Mouse (Mus musculus): ENCODE data around the gene Tll1. TPM values are rescaled to one million over a fixed set of nuclear protein-coding genes. Genes with fewer than 3 reads are reported as not detected.
"Not testable (repeated sequence)": the region's sequence is repeated elsewhere in the genome, so short reads cannot be mapped to it uniquely, and the experiment has no call there.

Gene Tll1
- total RNA-seq, 2 experiments from 2014 or later, result not detected

DNA sequence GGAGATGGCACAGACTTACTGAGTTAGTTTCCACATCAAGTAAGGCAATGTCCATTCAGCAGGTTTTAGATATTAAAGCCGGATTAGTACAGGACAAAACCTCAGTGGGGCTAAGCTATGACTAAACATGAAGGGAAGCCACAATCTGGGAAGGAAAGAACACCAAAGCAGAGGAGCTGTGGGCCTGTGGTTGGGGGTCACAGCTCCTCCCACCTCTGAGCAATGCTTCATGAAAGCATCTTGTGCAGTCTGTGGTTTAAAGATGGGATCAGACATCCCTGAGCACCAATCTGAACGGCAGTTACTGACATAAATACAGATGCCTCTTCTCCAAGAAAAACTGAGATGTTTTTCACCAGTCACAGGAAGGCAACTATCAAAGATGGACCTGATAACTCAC, 132.7 kb downstream of the Tll1 start:
- no peak for ATAC-seq (replicated peaks; ENCODE audit: poor library complexity)

DNA sequence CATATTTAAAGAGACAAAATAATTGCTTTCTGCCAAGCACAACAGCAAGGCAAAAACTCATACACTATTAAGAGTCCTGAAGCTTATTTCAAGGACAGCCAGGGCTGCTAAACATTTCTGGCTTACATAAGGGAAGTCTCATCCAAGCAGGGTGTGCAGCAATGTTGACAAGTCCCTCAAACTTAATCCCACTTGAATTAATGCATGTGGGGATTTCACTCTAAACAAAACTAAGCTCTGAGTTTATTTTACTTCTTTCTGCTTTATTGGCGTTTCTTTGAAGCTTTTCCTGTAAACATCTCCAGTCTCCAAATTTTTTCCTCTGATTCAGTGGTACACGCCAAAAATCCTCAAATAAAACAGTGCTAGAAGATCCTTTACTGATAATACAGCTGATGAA, 146.2 kb downstream of the Tll1 start:
- ATAC-seq (replicated peaks; ENCODE audit: poor library complexity), result no peak

DNA sequence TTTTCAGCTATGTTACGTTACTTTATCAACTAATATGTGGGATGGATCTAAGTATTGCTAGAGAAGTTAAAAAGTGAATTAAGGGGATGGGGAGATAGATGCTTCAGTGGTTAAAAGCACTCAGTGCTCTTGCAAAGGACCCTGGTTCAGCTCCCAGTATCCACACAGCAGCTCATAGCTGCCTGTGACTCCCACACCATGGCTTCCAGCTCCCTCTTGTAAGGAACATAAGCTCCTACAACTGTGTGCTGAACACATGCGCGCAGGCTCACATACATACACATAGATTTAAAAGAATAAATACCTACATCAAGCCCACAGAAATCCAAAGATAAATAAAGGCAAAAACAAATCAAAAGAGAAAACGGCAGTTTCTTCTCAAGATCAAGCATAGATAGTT, 148.5 kb downstream of the Tll1 start:
- no peak for ATAC-seq (replicated peaks; ENCODE audit: poor library complexity)

DNA sequence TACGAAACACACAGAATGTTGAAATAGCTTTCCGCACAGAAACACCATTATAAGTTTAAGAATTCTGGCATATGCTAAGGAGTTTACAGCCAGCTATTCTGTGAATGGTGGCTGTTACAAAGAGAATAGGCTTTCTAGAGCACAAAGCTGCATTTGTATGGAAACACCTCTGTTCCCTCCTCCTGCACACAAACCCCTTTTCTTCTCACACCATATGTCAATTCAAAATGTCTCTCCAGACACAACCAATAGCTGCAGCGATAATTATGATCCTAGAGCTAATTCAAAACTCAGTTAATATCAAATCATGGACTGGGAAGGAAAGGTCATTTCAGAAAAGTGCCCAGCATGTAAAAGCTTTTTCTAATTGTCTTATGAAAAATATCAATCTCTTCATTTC, 157.5 kb downstream of the Tll1 start:
- no peak for ATAC-seq (replicated peaks; ENCODE audit: poor library complexity)

DNA sequence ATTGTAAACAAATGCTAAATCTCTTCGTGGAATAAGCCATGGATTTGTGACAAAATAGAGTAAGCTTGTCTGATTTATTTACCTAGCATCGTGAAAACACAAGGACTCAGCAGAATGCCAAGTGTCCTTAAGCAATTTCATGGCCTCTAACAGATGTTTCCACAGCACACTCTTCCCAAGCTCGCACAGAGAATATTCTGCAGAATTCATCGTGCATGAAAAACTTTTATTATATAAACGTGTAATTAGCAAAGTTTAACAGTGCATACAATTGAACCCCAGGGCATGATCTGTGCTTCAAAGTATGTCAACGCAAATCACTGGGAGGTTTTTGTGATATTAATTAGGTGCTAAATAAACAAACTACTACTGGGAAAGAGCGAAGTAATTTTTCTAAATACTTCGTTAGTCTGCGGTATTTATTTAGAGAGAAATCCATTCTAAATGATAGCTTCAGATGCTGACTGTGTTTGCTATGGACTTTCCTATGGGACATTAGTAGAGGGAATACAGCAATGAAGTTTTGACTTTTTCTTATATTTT, 158.0 kb downstream of the Tll1 start:
- ATAC-seq (replicated peaks; ENCODE audit: poor library complexity), result no peak

DNA sequence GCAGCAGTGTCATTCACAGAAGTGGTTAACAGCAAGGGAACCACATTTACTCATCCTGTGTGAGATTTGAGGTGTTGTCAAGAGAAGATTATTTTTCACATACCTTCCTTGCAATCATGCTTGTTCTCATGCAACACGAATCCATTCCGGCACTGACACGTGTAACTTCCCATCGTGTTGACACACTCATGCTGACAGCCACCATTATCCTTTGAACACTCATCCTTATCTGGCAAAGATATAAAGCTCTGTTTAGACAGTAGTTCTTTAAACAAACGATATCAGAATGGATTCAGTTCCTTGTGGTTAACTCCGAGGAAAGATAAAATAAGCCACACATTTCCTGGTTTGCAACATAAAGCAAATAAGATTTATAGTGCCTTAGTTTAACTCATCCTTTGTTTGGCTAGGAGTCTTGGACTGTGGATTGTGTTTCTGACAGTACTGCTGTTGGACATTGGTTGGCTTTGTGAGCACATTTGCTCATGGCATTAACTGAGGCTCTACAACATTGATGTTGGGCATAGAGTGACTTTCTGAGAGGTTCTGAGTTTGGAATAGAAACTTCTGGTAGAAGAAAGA, 164.7 kb downstream of the Tll1 start:
- no peak for ATAC-seq (replicated peaks; ENCODE audit: poor library complexity)

DNA sequence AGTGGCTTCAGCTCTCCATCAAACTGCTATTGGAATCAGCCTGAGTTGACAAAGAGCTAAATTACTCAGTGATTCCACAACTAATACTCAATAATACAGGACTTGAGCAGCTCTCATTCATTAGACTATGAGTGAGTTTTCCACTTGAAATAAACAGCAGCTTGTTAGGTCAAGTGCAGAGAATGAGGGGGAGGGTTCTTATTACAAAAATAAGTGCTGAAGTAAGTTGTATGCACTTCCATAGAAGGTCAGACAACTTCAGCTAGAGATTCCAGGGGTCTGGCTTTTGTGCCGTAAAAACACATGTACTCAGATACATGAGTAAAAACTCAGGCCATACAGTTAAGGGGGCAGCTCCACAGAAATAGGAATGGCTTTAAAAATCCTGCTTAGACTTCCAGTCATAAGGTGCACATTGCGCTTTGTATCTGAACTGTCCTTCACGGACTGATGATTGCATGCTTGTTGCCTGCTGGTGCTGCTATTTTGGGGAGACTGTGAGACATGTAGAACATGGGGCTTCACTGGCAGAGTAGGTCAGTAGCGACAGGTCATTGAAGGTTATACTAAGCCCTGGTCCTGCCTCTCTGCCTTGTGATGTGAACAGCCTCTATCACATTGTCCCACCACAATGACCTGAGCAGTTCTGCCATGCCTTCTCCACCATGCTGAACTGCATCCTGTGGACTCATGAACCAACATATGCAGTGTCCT, 175.2 kb downstream of the Tll1 start:
- ATAC-seq (replicated peaks; ENCODE audit: poor library complexity), result no peak

DNA sequence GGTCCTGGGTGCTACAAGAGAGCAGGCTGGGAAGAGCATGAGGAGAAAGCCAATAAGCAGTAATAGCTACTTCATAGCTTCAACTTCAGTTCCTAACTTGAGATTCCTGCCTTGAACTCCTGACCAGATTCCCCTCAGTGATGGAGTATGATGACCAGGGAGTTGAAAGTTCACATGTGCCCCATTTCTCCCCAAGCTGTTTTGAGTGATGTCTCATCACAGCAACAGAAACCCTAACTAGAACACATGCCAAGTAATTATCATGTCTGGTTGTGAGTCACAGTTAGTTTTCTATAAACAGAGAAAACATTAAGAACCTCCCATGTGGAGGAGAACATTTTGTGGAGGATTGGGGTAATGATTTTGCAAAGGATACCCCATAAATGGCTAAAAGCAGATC, 176.0 kb downstream of the Tll1 start:
- no peak for ATAC-seq (replicated peaks; ENCODE audit: poor library complexity)

DNA sequence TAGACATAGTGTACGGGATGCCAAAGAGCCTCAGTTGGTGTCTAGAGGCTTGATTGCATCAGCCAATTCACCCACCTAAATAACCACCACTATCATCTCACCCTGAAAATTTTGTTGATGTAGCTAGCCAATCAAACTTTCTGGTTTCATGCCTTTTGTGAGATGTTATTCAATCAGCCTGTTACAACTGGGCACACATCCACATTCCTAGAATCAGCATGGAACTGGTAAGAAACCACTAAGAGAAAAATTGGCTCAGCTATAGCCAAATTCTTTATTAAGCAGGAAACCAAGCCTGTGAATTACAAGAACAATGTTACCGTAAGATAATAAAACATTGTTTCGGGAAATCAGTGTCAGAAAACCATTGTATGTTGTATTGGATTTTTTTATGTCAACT, 176.5 kb downstream of the Tll1 start:
- no peak for ATAC-seq (replicated peaks; ENCODE audit: poor library complexity)

DNA sequence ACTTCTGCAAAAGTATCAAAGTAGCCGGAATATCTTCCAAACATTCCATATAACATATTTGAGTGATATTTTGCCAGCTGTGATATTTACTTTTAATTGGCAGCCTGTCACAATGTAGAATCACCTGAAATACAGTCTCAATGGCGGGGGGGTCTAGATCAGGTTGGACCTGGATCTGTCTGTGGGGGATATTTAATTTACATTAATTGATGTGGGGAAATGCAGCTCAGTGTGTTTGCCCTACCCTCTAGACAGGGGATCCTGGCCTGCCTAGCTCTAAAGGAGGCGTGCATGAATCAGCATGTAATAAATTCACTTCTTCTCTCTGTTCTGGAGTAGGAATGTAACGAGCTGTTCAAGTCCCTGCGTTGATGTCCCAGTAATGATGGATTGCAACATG, 181.7 kb downstream of the Tll1 start:
- ATAC-seq (replicated peaks; ENCODE audit: poor library complexity), result no peak

DNA sequence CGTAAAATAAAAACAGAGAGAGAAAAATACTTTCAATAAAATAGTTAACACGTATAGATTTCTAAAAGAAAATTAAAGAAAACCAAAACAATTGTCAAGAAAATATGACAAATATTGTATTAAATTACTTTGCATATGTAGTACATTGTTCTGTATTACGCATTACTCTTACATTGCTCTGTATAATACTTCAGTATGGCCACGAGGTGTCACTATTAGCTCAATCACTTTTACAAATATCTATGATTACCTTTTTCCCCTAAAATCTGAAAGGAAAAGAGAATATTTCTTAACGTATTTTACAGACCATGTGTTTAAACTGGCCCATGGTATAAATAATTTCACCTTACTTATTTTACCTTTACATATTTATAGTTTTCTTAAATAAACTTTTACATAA, 182.5 kb downstream of the Tll1 start:
- ATAC-seq (replicated peaks; ENCODE audit: poor library complexity), result peak; percentile 76

DNA sequence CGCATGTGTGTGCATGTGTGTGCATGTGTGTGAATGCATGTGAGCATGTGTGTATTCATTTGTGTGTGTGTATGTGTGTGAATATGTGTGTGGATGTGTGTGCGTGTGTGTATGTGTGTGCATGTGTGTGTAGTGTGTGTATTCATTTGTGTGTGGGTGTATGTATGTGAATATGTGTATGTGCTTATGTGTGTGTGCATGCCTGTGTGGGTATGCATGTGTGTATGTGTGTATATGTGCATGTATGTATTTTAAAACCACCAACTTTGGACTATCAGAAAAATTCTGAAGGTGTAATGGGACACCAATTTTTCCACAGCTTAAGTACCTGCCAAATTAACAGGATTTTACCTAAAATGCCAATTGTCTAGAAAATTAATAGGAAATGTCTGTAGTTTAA, 183.0 kb downstream of the Tll1 start:
- no peak for ATAC-seq (replicated peaks; ENCODE audit: poor library complexity)

DNA sequence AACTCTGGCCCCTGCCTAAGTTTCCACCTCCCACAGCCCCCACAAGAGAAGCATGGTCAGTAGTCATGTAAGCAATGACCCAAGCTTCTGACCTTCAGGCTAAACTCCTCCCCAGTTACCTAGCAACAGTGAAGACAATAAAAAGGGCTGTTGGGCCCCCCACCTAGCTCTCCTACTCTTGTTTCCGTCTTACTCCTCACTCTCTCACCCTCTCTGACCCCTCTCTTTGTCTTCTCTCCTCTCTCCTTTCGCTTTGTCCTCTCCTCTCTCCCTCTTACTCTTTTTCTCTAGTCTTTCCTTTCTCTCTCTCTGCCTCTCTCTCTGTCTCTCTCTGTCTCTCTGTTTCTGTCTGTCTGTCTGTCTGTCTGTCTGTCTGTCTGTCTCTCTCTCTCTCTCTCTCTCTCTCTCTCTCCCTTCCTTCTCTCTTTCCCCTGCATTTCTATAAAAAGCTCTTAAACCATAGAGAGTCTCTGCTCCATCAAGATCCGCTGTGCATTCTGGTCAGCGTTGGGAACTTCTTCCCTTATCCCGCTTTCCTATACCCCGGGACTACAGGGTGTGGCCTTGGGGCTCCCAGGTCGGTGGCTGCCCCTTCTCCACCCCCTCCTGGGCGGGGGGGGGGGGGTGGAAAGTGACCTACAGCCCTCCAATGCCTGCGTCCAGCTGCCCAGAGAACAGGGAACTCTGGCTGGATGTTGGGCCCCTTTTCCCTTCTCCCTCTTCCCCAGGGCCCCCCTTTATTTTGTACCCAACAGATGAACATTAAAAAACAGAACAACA, 235.3 kb downstream of the Tll1 start:
- not testable (repeated sequence) for ATAC-seq (replicated peaks; ENCODE audit: poor library complexity)
